Mouse (Mus musculus) forebrain, embryonic 12.5 days (tissue): ENCODE measurements around the gene Prkd2. TPM values are rescaled to one million over a fixed set of nuclear protein-coding genes. Genes with fewer than 3 reads are reported as not detected.

ENCODE experiments used
- ATAC-seq: fragments of 200-750 bp; cut with Nextera tagmentation; 2 replicates; pipeline ENCODE4 v1.8.0; 2017; ENCODE audit warnings: moderate TSS enrichment; ENCODE audit not compliant: low FRiP score
- H3K27ac ChIP-seq: fragments of 300-500 bp; sonication (generic); 2 replicates; pipeline ENCODE4 v1.5.1; 2016; ENCODE audit warnings: mild to moderate bottlenecking
- H3K27me3 ChIP-seq: fragments of 300-500 bp; sonication (generic); 2 replicates; pipeline ENCODE4 v1.6.1; 2016; ENCODE audit warnings: mild to moderate bottlenecking
- H3K36me3 ChIP-seq: fragments of 300-500 bp; sonication (generic); replicated peaks from 2 replicates; pipeline ENCODE4 v1.6.1; 2016; ENCODE audit warnings: mild to moderate bottlenecking
- H3K4me1 ChIP-seq: fragments of 300-500 bp; sonication (generic); 2 replicates; pipeline ENCODE4 v1.6.1; 2016
- H3K4me2 ChIP-seq: fragments of 300-500 bp; sonication (generic); 2 replicates; pipeline ENCODE4 v1.6.1; 2016; ENCODE audit warnings: mild to moderate bottlenecking, moderate library complexity
- H3K4me3 ChIP-seq: fragments of 300-500 bp; sonication (generic); replicated peaks from 2 replicates; pipeline ENCODE4 v1.5.1; 2016; ENCODE audit warnings: mild to moderate bottlenecking
- H3K9ac ChIP-seq: fragments of 300-500 bp; sonication (generic); 2 replicates; pipeline ENCODE4 v1.6.1; 2016; ENCODE audit warnings: mild to moderate bottlenecking
- H3K9me3 ChIP-seq: fragments of 300-500 bp; sonication (generic); 2 replicates; pipeline ENCODE4 v1.6.1; 2016
- WGBS: fragments of 180-500 bp; shearing (Covaris S2); methylation state at CpG from one replicate; pipeline ENCODE4 v1.1.7; 2016; 5-methylcytosine and 5-hydroxymethylcytosine counted together
- polyA plus RNA-seq: library from polyadenylated mRNA; unstranded; fragments of >200 nt; fragmentation: Nextera tagmentation; extraction: Ambion mirVana; gene quantifications from 2 replicates; pipeline ENCODE4 v1.2.1, GENCODE M21; 2016

Prkd2 gene
- polyA plus RNA-seq, 1 experiment from 2014 or later: 10.9 TPM

- H3K4me3 ChIP-seq: 0 out of 2 replicates have a peak overlapping the region, but pooled peaks have one; percentile 5
- H3K36me3 ChIP-seq: peaks cover 29% of the 10 kb centered on the region
- no peak for ATAC-seq
- H3K27me3 ChIP-seq: 0 out of 2 replicates have a peak, but pooled peaks cover 5% of the 10 kb centered on the region
- WGBS: 35% methylated on average over 10 of the region's 10 CpGs
- no peaks in the 10 kb centered on the region for H3K9me3 ChIP-seq
- no peak overlapping the region for H3K9ac ChIP-seq
- peak overlapping the region; percentile 36 for H3K4me2 ChIP-seq
- H3K27ac ChIP-seq: no peak overlapping the region
- H3K4me1 ChIP-seq: peaks cover 34% of the 10 kb centered on the region
Measured at GRCm38 (mm10) chr7:16845820-16846167, 3.1 kb downstream of the Prkd2 start.

GRCm38 (mm10) chr7:16846775-16847174 is 4.1 kb downstream of the Prkd2 start:
- Histone ChIP-seq H3K27me3 (0 out of 2 replicates have a peak, but pooled peaks cover 5% of the 10 kb centered on the region), H3K4me2 (no peak overlapping the region), H3K9ac (no peak overlapping the region), H3K36me3 (peaks cover 25% of the 10 kb centered on the region), H3K4me3 (no peak overlapping the region), H3K4me1 (peaks cover 34% of the 10 kb centered on the region), H3K27ac (no peak overlapping the region), H3K9me3 (no peaks in the 10 kb centered on the region)
- no peak for ATAC-seq
- whole genome bisulfite sequencing: 95% methylated on average over 5 of the region's 5 CpGs

- H3K9me3 ChIP-seq: no peaks in the 10 kb centered on the region
- H3K9ac ChIP-seq: no peak overlapping the region
- no peak overlapping the region for H3K4me3 ChIP-seq
- H3K36me3 ChIP-seq: peaks cover 31% of the 10 kb centered on the region
- ATAC-seq: no peak
- H3K27ac ChIP-seq: no peak overlapping the region
- peaks cover 30% of the 10 kb centered on the region for H3K4me1 ChIP-seq
- 0 out of 2 replicates have a peak, but pooled peaks cover 5% of the 10 kb centered on the region for H3K27me3 ChIP-seq
- 91% methylated on average over 19 of the region's 19 CpGs for WGBS
- no peak overlapping the region for H3K4me2 ChIP-seq
Measured at GRCm38 (mm10) chr7:16847507-16847906, 4.8 kb downstream of the Prkd2 start.

DNA sequence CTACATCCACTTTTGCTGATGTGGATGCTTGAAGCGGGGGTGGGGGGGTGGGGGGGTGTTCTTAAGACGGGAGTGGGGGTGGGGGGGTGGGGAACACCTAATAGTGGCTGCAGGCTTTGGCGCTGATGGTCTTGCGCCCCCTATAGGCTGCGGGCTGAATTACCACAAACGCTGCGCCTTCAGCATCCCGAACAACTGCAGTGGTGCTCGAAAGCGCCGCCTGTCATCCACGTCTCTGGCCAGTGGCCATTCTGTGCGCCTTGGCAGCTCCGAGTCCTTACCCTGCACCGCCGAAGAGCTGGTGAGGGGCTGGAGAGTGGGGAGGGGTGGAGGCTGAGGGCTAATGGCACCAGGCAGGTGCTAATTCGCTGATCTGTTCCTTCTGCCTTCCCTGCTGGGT is 5.9 kb downstream of the Prkd2 start:
- H3K4me3 ChIP-seq: no peak overlapping the region
- H3K4me1 ChIP-seq: peaks cover 25% of the 10 kb centered on the region
- 0 out of 2 replicates have a peak, but pooled peaks cover 5% of the 10 kb centered on the region for H3K27me3 ChIP-seq
- no peak overlapping the region for H3K4me2 ChIP-seq
- 11% methylated on average over 17 of the region's 17 CpGs for WGBS
- ATAC-seq: peak; percentile 42; the same call in 1 of the 2 replicates
- H3K9me3 ChIP-seq: no peaks in the 10 kb centered on the region
- no peak overlapping the region for H3K27ac ChIP-seq
- H3K36me3 ChIP-seq: peaks cover 39% of the 10 kb centered on the region
- no peak overlapping the region for H3K9ac ChIP-seq

DNA sequence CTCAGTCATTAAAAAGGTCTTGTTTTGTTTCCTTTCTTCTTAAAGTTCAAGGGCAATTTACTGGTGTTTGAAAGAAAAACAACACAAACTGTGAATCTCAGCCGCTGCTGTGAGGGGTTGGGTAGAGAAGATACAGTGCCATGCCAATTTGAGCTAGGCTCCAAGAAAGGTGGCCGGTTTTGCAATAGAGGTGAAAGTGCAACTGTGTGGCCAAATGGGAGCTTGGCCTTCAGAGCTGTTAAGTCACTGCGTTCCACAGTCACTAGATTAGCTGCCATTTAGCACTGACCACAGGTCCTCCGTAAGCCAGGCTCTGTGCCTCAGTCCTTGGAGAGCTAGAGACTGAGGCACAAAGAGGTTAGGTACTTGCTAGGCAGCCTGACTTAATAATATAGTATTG is 8.9 kb downstream of the Prkd2 start:
- peaks cover 66% of the 10 kb centered on the region for H3K36me3 ChIP-seq

GRCm38 (mm10) chr7:16853302-16853831 is 10.7 kb downstream of the Prkd2 start:
- H3K4me3 ChIP-seq: no peak overlapping the region
- H3K36me3 ChIP-seq: peaks cover 83% of the 10 kb centered on the region
- WGBS: 89% methylated on average over 13 of the region's 14 CpGs
- no peaks in the 10 kb centered on the region for H3K27me3 ChIP-seq
- no peak overlapping the region for H3K9ac ChIP-seq
- no peak overlapping the region for H3K27ac ChIP-seq
- H3K9me3 ChIP-seq: no peaks in the 10 kb centered on the region
- peaks cover 2% of the 10 kb centered on the region; the same call in 1 of the 2 replicates for H3K4me1 ChIP-seq
- ATAC-seq: no peak
- H3K4me2 ChIP-seq: no peak overlapping the region

More for the DNA sequence above, 8.9 kb downstream of the Prkd2 start:
- Histone ChIP-seq H3K9ac (no peak overlapping the region), H3K4me3 (no peak overlapping the region), H3K27me3 (no peaks in the 10 kb centered on the region), H3K4me2 (no peak overlapping the region), H3K4me1 (peaks cover 2% of the 10 kb centered on the region; the same call in 1 of the 2 replicates), H3K9me3 (no peaks in the 10 kb centered on the region), H3K27ac (no peak overlapping the region)
- 94% methylated on average over 4 of the region's 4 CpGs for WGBS
- no peak for ATAC-seq

- Histone ChIP-seq H3K4me2 (peak overlapping the region; percentile 19; the same call in 1 of the 2 replicates), H3K9me3 (no peaks in the 10 kb centered on the region), H3K27me3 (no peaks in the 10 kb centered on the region), H3K36me3 (peaks cover 47% of the 10 kb centered on the region), H3K9ac (no peak overlapping the region; the same call in 1 of the 2 replicates), H3K27ac (no peak overlapping the region), H3K4me3 (no peak overlapping the region), H3K4me1 (no peaks in the 10 kb centered on the region)
- WGBS: 22% methylated on average over 17 of the region's 17 CpGs
- ATAC-seq: no peak
Measured at GRCm38 (mm10) chr7:16858336-16858735, 15.6 kb downstream of the Prkd2 start.

- Histone ChIP-seq H3K9ac (no peak overlapping the region), H3K27ac (no peak overlapping the region), H3K27me3 (no peaks in the 10 kb centered on the region), H3K4me2 (no peak overlapping the region), H3K36me3 (peaks cover 46% of the 10 kb centered on the region), H3K4me1 (no peaks in the 10 kb centered on the region), H3K4me3 (no peak overlapping the region), H3K9me3 (no peaks in the 10 kb centered on the region)
- no peak for ATAC-seq
- WGBS: 32% methylated on average over 5 of the region's 5 CpGs
Measured at GRCm38 (mm10) chr7:16859902-16860651, 17.4 kb downstream of the Prkd2 start.

- no peak overlapping the region for H3K27ac ChIP-seq
- H3K36me3 ChIP-seq: peaks cover 34% of the 10 kb centered on the region
- no peaks in the 10 kb centered on the region for H3K27me3 ChIP-seq
- H3K4me2 ChIP-seq: no peak overlapping the region
- H3K4me3 ChIP-seq: no peak overlapping the region
- H3K4me1 ChIP-seq: peaks cover 10% of the 10 kb centered on the region
- WGBS: 89% methylated on average over 3 of the region's 3 CpGs
- ATAC-seq: no peak
- no peaks in the 10 kb centered on the region for H3K9me3 ChIP-seq
- H3K9ac ChIP-seq: no peak overlapping the region
Measured at GRCm38 (mm10) chr7:16867488-16867887, 24.8 kb downstream of the Prkd2 start.

- H3K27ac ChIP-seq: peak overlapping the region; percentile 70
- H3K36me3 ChIP-seq: peaks cover 25% of the 10 kb centered on the region
- H3K9ac ChIP-seq: 0 out of 2 replicates have a peak overlapping the region, but pooled peaks have one; percentile 25
- no peaks in the 10 kb centered on the region for H3K27me3 ChIP-seq
- no peaks in the 10 kb centered on the region for H3K9me3 ChIP-seq
- H3K4me3 ChIP-seq: peak overlapping the region; percentile 29
- peak; percentile 95 for ATAC-seq
- peaks cover 15% of the 10 kb centered on the region for H3K4me1 ChIP-seq
- H3K4me2 ChIP-seq: peak overlapping the region; percentile 49
- 9% methylated on average over 16 of the region's 16 CpGs for WGBS
Measured at GRCm38 (mm10) chr7:16869497-16869896, 26.8 kb downstream of the Prkd2 start.

DNA sequence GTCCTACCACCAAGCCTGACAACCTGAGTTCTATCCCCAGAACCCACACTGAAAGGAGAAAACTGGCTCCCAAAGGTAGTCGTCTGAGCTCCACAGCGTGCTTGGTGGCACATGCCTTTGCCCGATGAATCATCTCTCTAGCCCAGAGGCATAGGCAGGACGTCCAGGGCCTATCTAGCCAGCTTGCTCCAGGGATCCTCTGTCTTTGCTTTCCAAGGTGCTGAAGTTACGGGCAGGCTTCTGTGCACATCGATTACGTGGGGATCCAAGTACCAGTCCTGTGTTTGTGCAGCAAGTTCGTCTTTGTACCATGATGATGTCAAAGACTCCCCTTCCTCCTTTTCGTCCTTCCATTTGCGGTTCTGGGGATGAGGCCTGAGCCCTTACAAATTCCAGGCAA is 28.9 kb downstream of the Prkd2 start:
- WGBS: 87% methylated on average over 10 of the region's 10 CpGs
- Histone ChIP-seq H3K4me3 (no peak overlapping the region), H3K27me3 (no peaks in the 10 kb centered on the region), H3K27ac (no peak overlapping the region), H3K9me3 (no peaks in the 10 kb centered on the region), H3K9ac (no peak overlapping the region), H3K4me1 (peaks cover 27% of the 10 kb centered on the region), H3K4me2 (no peak overlapping the region), H3K36me3 (peaks cover 9% of the 10 kb centered on the region; the same call in 1 of the 2 replicates)
- no peak for ATAC-seq

DNA sequence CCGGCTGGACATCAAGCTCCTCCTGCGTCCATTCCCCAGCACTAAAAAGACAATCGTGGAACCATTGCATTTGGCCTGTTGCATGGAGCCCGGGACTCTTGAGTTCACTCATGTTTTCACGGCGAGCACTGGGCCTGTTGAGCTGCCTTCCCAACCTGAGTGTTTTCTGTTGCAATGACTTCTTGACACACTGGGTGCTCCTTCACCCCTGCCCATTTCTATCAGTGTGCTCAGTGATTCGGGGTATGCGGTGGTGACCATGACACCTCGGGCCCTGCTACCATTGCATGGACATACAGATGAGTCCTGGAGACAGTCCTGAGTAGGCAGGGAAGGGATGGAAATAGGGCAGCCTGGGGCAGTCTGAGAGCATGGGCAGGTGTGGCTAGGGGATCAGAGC is 29.8 kb downstream of the Prkd2 start:
- Histone ChIP-seq H3K27me3 (no peaks in the 10 kb centered on the region), H3K4me1 (peaks cover 34% of the 10 kb centered on the region), H3K4me3 (no peak overlapping the region), H3K27ac (no peak overlapping the region), H3K9me3 (no peaks in the 10 kb centered on the region), H3K9ac (no peak overlapping the region), H3K4me2 (no peak overlapping the region), H3K36me3 (peaks cover 3% of the 10 kb centered on the region; the same call in 1 of the 2 replicates)
- 94% methylated on average over 9 of the region's 9 CpGs for WGBS
- ATAC-seq: no peak
